Comparison of ENCODE assay signal across 7 mouse cellular contexts in the genomic region with DNA sequence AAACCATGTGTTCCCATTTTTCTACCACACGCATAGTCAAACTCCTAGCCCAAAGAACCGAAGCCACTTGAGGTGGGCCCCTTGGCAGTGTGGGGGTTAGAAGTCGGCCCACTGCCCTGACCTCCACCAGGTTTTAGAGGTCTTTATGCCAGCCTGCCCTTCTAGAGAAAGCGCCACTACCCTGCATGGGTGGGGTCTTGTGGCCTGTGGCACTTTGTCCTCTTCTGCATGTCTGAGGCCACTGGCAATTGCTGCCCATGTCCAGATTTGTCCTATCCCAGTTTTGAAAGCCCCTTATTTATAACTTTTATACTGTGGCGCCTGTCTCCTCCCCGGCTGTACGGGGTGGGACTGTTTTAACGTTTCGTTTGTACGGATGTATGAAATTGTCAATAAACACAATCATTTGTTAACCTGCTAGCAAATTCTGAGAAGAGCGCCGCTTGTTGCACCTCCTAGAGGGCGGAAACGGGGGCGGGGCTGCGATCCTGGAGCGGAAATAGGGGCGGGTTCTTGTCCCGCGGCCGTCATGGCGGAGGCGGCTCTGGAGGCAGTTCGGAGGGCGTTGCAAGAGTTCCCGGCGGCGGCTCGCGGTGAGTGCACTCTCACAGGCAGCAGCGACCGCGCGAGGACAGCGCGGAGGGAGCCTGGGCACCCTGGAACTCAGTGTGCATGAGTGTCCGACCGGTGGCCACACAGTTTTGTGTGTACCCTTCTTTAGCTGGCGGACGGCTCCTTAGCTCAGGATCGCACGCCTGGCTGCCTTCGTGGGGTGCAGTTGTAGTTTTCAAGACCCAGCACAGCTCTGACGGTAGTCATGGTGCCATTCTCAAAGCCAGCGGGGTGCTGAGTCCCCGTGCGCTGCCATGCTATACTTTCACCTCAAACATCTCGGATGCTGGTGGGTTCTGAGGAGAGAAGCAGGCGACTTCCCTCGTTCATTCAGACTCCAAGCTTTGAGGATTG. TPM values are rescaled to one million over a fixed set of nuclear protein-coding genes. Genes with fewer than 3 reads are reported as not detected.
DNase-seq lines count a peak whose midpoint lies in the region; ATAC-seq lines count a peak whose summit lies in the region.

Gene Jmjd7, plus strand, starts transcription at position 500 of the 966 bp plus-strand sequence.
Gene Gm28042, plus strand, starts transcription at position 510 of the 966 bp plus-strand sequence.

- DNase-seq in adrenal gland, adult 18-20 months (ENCODE audit: low spot score in 2 of 2): peak; percentile 92 to 93
- peak; percentile 95 for DNase-seq in embryo, embryonic 11 days
- peak; percentile 86 for DNase-seq in gastrocnemius, postnatal 25 days
- DNase-seq in left cerebral cortex, postnatal 36 days (ENCODE audit: low spot score in 2 of 2): peak; percentile 85 to 87
- DNase-seq in midbrain, embryonic 11.5 days (ENCODE audit: low spot score, missing footprints): peak; percentile 98
- peak; percentile 78 for DNase-seq in skeletal muscle tissue, adult 2 months (ENCODE audit: low read depth, low spot score)

- peaks cover 12% of the 10 kb centered on the region for H3K36me3 ChIP-seq in intestine, embryonic 16.5 days (ENCODE audit: control insufficient read depth, insufficient read depth, low read length)
- H3K36me3 ChIP-seq in midbrain, embryonic 11.5 days (ENCODE audit: control insufficient read depth, insufficient read depth, low read length): peaks cover 5% of the 10 kb centered on the region

- H3K4me2 ChIP-seq in intestine, embryonic 16.5 days (ENCODE audit: low read depth, low read length): peak within 1 kb of the TSS; percentile 54
- peak within 1 kb of the TSS; percentile 65 for H3K4me2 ChIP-seq in midbrain, embryonic 11.5 days

- H3K27me3 ChIP-seq in intestine, embryonic 16.5 days (replicated peaks; ENCODE audit: control insufficient read depth, insufficient read depth, low read length): no peaks in the 10 kb centered on the region
- no peaks in the 10 kb centered on the region for H3K27me3 ChIP-seq in midbrain, embryonic 11.5 days (ENCODE audit: control insufficient read depth, insufficient read depth, low read length)

- H3K9ac ChIP-seq in intestine, embryonic 16.5 days (ENCODE audit: low read depth, low read length): peak within 1 kb of the TSS; percentile 94
- peak within 1 kb of the TSS; percentile 73 for H3K9ac ChIP-seq in midbrain, embryonic 11.5 days (ENCODE audit: low read length)

- H3K9me3 ChIP-seq in intestine, embryonic 16.5 days (ENCODE audit: control insufficient read depth, low read length): no peaks in the 10 kb centered on the region
- no peaks in the 10 kb centered on the region for H3K9me3 ChIP-seq in midbrain, embryonic 11.5 days (ENCODE audit: control insufficient read depth, low read length)

- peak; percentile 94 for ATAC-seq in intestine, embryonic 16.5 days
- ATAC-seq in midbrain, embryonic 11.5 days (ENCODE audit: low FRiP score): peak; percentile 89

- intact Hi-C loops in left cerebral cortex, postnatal 36 days (cut with DNase I): no loop called here

- peak within 1 kb of the TSS; percentile 78 for H3K4me3 ChIP-seq in intestine, embryonic 16.5 days (ENCODE audit: low read length)
- H3K4me3 ChIP-seq in midbrain, embryonic 11.5 days (ENCODE audit: low read depth, low read length): peak within 1 kb of the TSS; percentile 69

- H3K27ac ChIP-seq in intestine, embryonic 16.5 days (ENCODE audit: low read length): peak within 1 kb of the TSS; percentile 90
- H3K27ac ChIP-seq in midbrain, embryonic 11.5 days (ENCODE audit: low read depth, low read length): peak within 1 kb of the TSS; percentile 10; the same call in 1 of the 2 replicates

- peaks cover 10% of the 10 kb centered on the region for H3K4me1 ChIP-seq in intestine, embryonic 16.5 days (ENCODE audit: control insufficient read depth, insufficient read depth, low read length)
- peaks cover 10% of the 10 kb centered on the region for H3K4me1 ChIP-seq in midbrain, embryonic 11.5 days (ENCODE audit: control insufficient read depth, insufficient read depth, low read length)

- 5% methylated on average over 50 of the region's 50 CpGs for WGBS in intestine, embryonic 16.5 days
- 5% methylated on average over 50 of the region's 50 CpGs for WGBS in midbrain, embryonic 11.5 days

RNA-seq across cellular contexts. Expression of gene Jmjd7, which starts in this region (rescaled TPM):
- total RNA-seq in adrenal gland, adult 18-20 months (2021): 1 to 10 TPM; 5.4 to 6.2 TPM
- total RNA-seq in gastrocnemius, postnatal 25 days (2021): 1 to 10 TPM; 2.5 to 3.7 TPM
- polyA plus RNA-seq in intestine, embryonic 16.5 days (2015; fragmentation: Nextera tagmentation; extraction: Ambion mirVana): 16.1 and 17.4 TPM in 2 replicates
- 1 to 10 TPM; 3.4 to 4.8 TPM for total RNA-seq in left cerebral cortex, postnatal 36 days (2021)
- polyA plus RNA-seq in midbrain, embryonic 11.5 days (2014; fragmentation: Nextera tagmentation; extraction: Ambion mirVana): 18.8 and 19.1 TPM in 2 replicates

RNA-seq across cellular contexts. Expression of gene Gm28042, which starts in this region (rescaled TPM):
- 1 to 10 TPM; 1.5 to 1.7 TPM for total RNA-seq in adrenal gland, adult 18-20 months (2021)
- 1 to 10 TPM in 1 of 2 experiments, under 1 TPM in 1; 0.41 to 1.2 TPM for total RNA-seq in gastrocnemius, postnatal 25 days (2021)
- polyA plus RNA-seq in intestine, embryonic 16.5 days (2015; fragmentation: Nextera tagmentation; extraction: Ambion mirVana): 2.4 and 3.8 TPM in 2 replicates
- under 1 TPM in 1 of 2 experiments, not detected in 1; 0.84 TPM for total RNA-seq in left cerebral cortex, postnatal 36 days (2021)
- 3.6 and 3.9 TPM in 2 replicates for polyA plus RNA-seq in midbrain, embryonic 11.5 days (2014; fragmentation: Nextera tagmentation; extraction: Ambion mirVana)

Comparison
In these comparisons a context has a peak if more than half of its experiments do, and no peak if none do; other contexts are left out.
1. Peak in every context shown above with its lines: DNase-seq, ATAC-seq, H3K4me3 ChIP-seq and H3K27ac ChIP-seq.